Mouse (Mus musculus): ENCODE measurements at regions not wholly inside any gene's neighbourhood (a gene's known extent, or its start where the extent isn't known, plus 50 kb on each side); places are given as distances from the start of the nearest gene placed in this dataset.

DNA sequence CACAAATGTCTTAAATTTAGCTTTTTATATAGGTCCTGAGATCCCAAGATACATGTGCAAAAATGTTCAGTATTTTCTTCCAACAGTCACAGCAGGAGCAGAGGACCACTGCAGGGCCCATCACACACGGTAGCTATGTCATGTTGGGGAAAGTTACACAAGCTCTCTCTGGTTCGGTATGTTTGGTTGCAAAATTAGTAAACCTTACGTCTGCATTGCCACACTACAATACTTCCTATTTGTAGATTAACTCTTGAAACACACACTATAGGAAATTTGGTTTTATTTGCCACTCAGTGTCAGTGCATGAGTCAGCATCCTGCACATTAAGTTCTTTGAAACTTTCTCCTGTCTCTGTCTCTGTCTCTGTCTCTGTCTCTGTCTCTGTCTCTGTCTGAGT is 82.0 kb downstream of the Cth start:
- 87% methylated on average over 3 of the region's 3 CpGs for WGBS
- Histone ChIP-seq H3K27ac (no peak overlapping the region), H3K4me3 (no peak overlapping the region), H3K4me1 (peaks cover 10% of the 10 kb centered on the region), H3K9me3 (no peaks in the 10 kb centered on the region), H3K36me3 (replicated peaks) (no peaks in the 10 kb centered on the region), H3K27me3 (ENCODE audit: poor library complexity, severe bottlenecking) (no peaks in the 10 kb centered on the region)
- no peak for DNase-seq (ENCODE audit: extremely low spot score, low spot score)

DNA sequence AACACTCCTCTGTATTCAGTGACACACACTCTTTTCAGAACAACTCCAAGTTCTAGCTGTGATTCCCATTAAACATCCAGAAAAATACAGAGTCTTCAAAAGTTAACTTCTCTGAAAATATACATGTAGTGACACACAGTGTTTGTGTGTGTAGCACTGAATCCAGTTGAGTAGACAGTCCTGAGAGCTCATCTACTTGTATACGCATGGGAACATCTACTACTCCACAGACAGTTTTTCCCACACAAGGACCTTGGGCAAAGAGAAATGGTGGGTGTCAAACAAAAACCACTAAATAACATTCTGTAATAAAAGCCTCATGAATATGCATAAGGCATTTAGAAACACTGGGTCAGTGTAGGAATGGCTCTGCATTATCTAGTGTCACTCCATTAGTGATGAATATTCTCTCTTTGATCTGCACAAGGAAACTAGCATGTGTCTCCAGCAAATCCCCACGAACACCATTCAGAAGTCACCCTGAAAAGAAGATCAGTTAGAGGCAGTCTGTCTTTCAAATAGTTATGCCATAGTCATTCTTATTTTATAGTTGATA is 83.6 kb downstream of the Cth start:
- Histone ChIP-seq H3K4me1 (peaks cover 10% of the 10 kb centered on the region), H3K36me3 (replicated peaks) (no peaks in the 10 kb centered on the region), H3K9me3 (no peaks in the 10 kb centered on the region), H3K27me3 (ENCODE audit: poor library complexity, severe bottlenecking) (no peaks in the 10 kb centered on the region), H3K27ac (no peak overlapping the region), H3K4me3 (no peak overlapping the region)
- DNase-seq (ENCODE audit: extremely low spot score, low spot score), result no peak
- 64% methylated on average over 2 of the region's 2 CpGs for WGBS

DNA sequence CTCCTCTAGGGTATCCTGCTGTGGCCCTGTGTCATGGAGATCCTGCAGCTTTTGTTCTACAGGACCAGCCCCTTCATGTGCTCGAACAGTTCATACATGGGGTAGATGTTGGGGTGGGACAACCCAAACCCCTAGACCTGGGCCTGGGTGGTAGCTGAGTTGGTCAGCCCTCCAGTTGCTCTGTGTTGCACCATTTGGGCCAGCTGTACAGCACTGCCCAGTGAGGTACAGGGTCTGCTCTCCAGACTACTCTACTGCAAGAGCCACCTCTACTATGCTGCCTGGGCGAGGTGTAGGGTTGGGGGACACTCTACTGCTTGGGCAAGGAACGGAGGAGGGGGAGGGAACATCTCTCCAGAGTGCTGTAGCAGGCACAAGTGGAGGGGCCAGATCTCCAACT is 120.6 kb downstream of the Cth start:
- no peaks in the 10 kb centered on the region for H3K36me3 ChIP-seq (replicated peaks)
- no peak overlapping the region for H3K27ac ChIP-seq
- H3K9me3 ChIP-seq, result no peaks in the 10 kb centered on the region
- 72% methylated on average over 3 of the region's 3 CpGs for WGBS
- no peak for DNase-seq (ENCODE audit: extremely low spot score, low spot score)
- no peaks in the 10 kb centered on the region for H3K4me1 ChIP-seq
- no peak overlapping the region for H3K4me3 ChIP-seq
- H3K27me3 ChIP-seq (ENCODE audit: poor library complexity, severe bottlenecking), result no peaks in the 10 kb centered on the region

DNA sequence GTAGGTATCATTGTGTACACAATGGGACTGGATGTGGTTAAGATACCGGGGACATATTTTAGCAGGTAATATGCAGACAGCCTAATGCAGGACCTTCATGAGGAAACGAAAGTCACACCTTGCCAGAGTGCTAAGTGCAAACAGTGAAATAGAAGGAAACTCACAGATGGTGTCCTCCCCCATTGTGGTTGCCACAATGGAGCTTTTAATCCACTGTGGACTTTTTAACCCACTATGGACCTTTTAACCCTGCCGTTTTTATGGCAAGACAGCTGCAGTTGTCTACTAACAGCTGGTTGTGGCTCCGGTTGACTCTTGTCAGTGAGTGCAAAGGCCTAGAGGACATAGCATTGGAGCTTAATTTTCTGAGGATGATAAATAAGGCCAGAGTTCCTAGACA is 121.5 kb downstream of the Cth start:
- no peaks in the 10 kb centered on the region for H3K4me1 ChIP-seq
- H3K36me3 ChIP-seq (replicated peaks), result no peaks in the 10 kb centered on the region
- no peak overlapping the region for H3K4me3 ChIP-seq
- DNase-seq (ENCODE audit: extremely low spot score, low spot score), result no peak
- no peaks in the 10 kb centered on the region for H3K9me3 ChIP-seq
- 82% methylated on average over 4 of the region's 4 CpGs for WGBS
- H3K27ac ChIP-seq, result no peak overlapping the region
- H3K27me3 ChIP-seq (ENCODE audit: poor library complexity, severe bottlenecking), result no peaks in the 10 kb centered on the region

DNA sequence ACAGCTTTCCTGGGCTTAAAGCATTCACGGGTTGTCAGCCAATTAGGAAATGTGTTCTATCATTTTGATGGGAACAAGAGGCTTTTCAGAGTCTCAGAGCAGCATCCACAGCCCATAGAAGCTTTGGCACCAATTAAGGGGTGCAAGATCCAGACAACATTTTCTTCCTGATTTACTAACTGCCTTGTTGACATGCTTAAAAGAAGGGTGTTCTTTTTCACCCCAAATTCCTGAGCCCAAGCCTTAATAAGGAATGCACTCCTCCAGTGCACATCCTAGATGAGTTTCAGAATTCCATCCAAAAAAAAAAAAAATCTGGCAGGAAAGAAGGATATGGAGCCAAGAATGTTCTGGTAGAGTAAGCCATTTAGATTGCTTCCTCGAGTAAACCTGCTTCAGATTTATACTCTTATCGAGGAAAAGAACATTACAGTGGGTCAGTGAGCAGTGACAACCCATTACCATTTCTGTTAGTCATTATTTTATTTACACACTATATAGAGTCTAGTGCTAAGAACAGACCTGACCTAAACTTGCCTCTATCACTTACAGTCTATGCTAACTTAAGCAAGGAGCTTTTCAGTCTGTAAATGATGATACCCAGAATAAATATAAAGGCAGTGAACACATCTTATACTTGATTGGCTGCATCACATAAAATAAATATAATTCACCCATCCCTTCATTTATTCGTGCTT is 137.2 kb downstream of the Cth start:
- Histone ChIP-seq H3K36me3 (replicated peaks) (no peaks in the 10 kb centered on the region), H3K9me3 (no peaks in the 10 kb centered on the region), H3K27ac (no peak overlapping the region), H3K27me3 (ENCODE audit: poor library complexity, severe bottlenecking) (no peaks in the 10 kb centered on the region), H3K4me1 (peaks cover 4% of the 10 kb centered on the region; the same call in 1 of the 2 replicates), H3K4me3 (no peak overlapping the region)
- no peak for DNase-seq (ENCODE audit: extremely low spot score, low spot score)
- WGBS, result 73% methylated on average over 4 of the region's 4 CpGs

- H3K4me1 ChIP-seq, result no peaks in the 10 kb centered on the region
- WGBS, result 85% methylated on average over 4 of the region's 4 CpGs
- no peak overlapping the region for H3K4me3 ChIP-seq
- no peaks in the 10 kb centered on the region for H3K36me3 ChIP-seq (replicated peaks)
- DNase-seq (ENCODE audit: extremely low spot score, low spot score), result no peak
- no peaks in the 10 kb centered on the region for H3K27me3 ChIP-seq (ENCODE audit: poor library complexity, severe bottlenecking)
- no peak overlapping the region for H3K27ac ChIP-seq
- H3K9me3 ChIP-seq, result no peaks in the 10 kb centered on the region
Observed at GRCm38 (mm10) chr3:157781071-157781470, 143.8 kb downstream of the Cth start.

DNA sequence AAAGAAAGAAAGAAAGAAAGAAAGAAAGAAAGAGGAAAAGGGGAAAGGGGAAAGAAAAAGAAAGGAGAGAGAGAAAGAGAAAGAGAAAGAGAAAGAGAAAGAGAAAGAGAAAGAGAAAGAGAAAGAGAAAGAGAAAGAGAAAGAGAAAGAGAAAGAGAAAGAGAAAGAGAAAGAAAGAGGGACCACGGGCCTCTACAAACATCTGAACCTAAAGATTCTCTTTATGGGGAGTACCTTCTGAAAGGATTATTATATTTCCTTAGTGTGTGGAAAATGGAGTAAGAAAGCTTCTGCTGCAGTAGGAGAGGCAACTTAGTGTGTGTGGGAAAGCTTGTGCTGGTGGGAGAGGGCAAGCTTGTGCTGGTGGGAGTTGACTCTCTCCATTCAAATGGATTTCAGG is 147.1 kb downstream of the Cth start:
- Histone ChIP-seq H3K27me3 (ENCODE audit: poor library complexity, severe bottlenecking) (no peaks in the 10 kb centered on the region), H3K4me3 (no peak overlapping the region), H3K4me1 (no peaks in the 10 kb centered on the region), H3K36me3 (replicated peaks) (no peaks in the 10 kb centered on the region), H3K27ac (no peak overlapping the region), H3K9me3 (no peaks in the 10 kb centered on the region)
- 90% methylated on average over 1 of the region's 1 CpGs for WGBS
- DNase-seq (ENCODE audit: extremely low spot score, low spot score), result no peak

- 74% methylated on average over 6 of the region's 6 CpGs for WGBS
- H3K27me3 ChIP-seq (ENCODE audit: poor library complexity, severe bottlenecking), result no peaks in the 10 kb centered on the region
- H3K4me1 ChIP-seq, result no peaks in the 10 kb centered on the region
- H3K36me3 ChIP-seq (replicated peaks), result no peaks in the 10 kb centered on the region
- DNase-seq (ENCODE audit: extremely low spot score, low spot score), result no peak
- no peaks in the 10 kb centered on the region for H3K9me3 ChIP-seq
- H3K27ac ChIP-seq, result no peak overlapping the region
- H3K4me3 ChIP-seq, result no peak overlapping the region
Observed at GRCm38 (mm10) chr3:157763487-157764199, 161.2 kb downstream of the Cth start.

DNA sequence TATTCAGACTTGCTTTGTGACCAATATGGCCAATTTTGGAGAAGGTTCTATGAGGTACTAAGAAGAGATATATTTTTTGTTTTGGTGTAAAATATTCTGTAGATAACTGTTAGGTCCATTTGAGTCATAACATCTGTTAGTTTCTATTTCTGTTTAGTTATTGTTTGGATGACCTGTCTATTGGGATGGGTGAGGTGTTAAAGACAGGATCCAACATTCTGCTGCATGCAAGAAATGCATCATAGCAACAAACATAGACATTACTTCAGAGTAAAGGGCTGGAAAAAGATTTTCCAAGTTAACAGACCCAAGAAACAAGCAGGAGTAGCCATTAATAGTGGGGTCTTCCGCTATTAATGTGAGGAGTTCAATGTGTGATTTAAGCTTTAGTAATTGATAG is 165.0 kb downstream of the Cth start:
- no peaks in the 10 kb centered on the region for H3K9me3 ChIP-seq
- WGBS, result 97% methylated on average over 1 of the region's 1 CpGs

DNA sequence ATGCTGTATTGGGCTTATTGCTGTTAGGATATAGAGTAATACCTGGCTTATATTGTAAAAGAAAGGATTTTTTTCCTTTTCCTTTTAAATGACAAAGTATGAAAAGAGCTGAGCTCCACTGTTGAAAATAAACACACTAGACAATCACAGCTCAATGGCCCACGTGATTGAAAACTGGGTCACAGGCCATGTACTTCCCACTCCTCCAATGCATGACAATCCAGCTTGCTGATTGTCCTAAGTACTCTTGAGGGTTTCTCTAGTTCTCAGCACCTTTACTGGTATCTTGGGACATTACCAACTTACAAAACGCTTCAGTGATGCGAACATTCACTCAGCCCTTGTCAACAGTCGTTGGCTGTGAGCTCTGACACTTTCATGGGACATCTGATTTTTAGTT is 170.1 kb downstream of the Cth start:
- no peak overlapping the region for H3K4me3 ChIP-seq
- no peak for DNase-seq (ENCODE audit: extremely low spot score, low spot score)

More for the DNA sequence above, 165.0 kb downstream of the Cth start:
- DNase-seq (ENCODE audit: extremely low spot score, low spot score), result no peak
- no peaks in the 10 kb centered on the region for H3K4me1 ChIP-seq
- no peaks in the 10 kb centered on the region for H3K36me3 ChIP-seq (replicated peaks)
- H3K4me3 ChIP-seq, result no peak overlapping the region
- H3K27ac ChIP-seq, result no peak overlapping the region
- H3K27me3 ChIP-seq (ENCODE audit: poor library complexity, severe bottlenecking), result no peaks in the 10 kb centered on the region

DNA sequence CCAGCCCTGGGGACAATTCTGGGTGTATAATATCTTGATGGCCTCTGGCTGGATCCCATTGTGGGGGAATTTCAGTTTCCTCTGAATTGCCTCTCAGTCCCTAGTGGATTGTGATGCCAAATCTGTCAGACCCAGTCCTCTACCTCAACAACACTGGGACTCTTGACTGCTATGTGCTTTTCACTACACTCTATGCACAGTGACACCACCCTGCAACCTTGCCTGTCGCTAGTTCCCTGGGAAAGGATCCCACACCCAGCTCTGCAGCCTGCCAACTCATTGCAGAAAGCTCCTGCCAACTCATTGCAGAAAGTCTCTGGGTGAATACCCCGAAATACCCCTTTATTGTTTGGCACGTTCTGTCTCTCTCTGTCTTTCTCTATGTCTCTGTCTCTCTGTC is 174.6 kb downstream of the Cth start:
- no peak for DNase-seq (ENCODE audit: extremely low spot score, low spot score)
- Histone ChIP-seq H3K27ac (no peak overlapping the region), H3K9me3 (no peaks in the 10 kb centered on the region), H3K4me3 (no peak overlapping the region), H3K4me1 (no peaks in the 10 kb centered on the region), H3K27me3 (ENCODE audit: poor library complexity, severe bottlenecking) (no peaks in the 10 kb centered on the region), H3K36me3 (replicated peaks) (no peaks in the 10 kb centered on the region)
- 87% methylated on average over 3 of the region's 3 CpGs for WGBS

More for the DNA sequence above, 170.1 kb downstream of the Cth start:
- 90% methylated on average over 4 of the region's 4 CpGs for WGBS
- no peaks in the 10 kb centered on the region for H3K4me1 ChIP-seq
- H3K27me3 ChIP-seq (ENCODE audit: poor library complexity, severe bottlenecking), result no peaks in the 10 kb centered on the region
- H3K9me3 ChIP-seq, result no peaks in the 10 kb centered on the region
- no peaks in the 10 kb centered on the region for H3K36me3 ChIP-seq (replicated peaks)
- no peak overlapping the region for H3K27ac ChIP-seq

GRCm38 (mm10) chr3:157748395-157749037 is 176.4 kb downstream of the Cth start:
- Histone ChIP-seq H3K4me3 (no peak overlapping the region), H3K36me3 (replicated peaks) (no peaks in the 10 kb centered on the region), H3K4me1 (no peaks in the 10 kb centered on the region), H3K27me3 (ENCODE audit: poor library complexity, severe bottlenecking) (no peaks in the 10 kb centered on the region), H3K9me3 (no peaks in the 10 kb centered on the region), H3K27ac (no peak overlapping the region)
- no peak for DNase-seq (ENCODE audit: extremely low spot score, low spot score)
- WGBS, result 76% methylated on average over 3 of the region's 3 CpGs

DNA sequence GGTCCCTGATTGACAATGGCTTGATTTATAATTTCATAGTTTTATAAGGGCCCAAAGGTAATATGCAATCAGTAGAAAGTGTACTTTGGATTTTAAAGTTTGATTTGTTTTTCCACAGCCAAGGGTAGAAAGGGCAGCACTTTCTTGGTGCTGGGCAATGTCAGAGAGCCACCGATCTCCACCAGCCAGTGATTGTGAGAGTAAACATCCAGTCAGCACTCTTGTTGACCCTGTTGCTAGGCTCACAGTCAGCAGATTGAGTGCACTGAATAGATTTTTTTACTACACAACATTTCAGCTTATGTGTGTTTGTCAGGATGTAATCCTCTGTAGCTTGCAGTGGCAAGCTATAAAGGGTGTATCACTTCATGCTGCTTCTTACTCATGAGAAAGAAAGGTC is 176.3 kb downstream of the Ptger3 start:
- 92% methylated on average over 1 of the region's 1 CpGs for WGBS
- no peaks in the 10 kb centered on the region for H3K4me1 ChIP-seq
- no peaks in the 10 kb centered on the region for H3K36me3 ChIP-seq (replicated peaks)
- no peak overlapping the region for H3K4me3 ChIP-seq
- no peak overlapping the region for H3K27ac ChIP-seq
- no peaks in the 10 kb centered on the region for H3K27me3 ChIP-seq (ENCODE audit: poor library complexity, severe bottlenecking)
- DNase-seq (ENCODE audit: extremely low spot score, low spot score), result no peak
- no peaks in the 10 kb centered on the region for H3K9me3 ChIP-seq
